Mouse (Mus musculus): ENCODE results near the gene Xylb.

DNA sequence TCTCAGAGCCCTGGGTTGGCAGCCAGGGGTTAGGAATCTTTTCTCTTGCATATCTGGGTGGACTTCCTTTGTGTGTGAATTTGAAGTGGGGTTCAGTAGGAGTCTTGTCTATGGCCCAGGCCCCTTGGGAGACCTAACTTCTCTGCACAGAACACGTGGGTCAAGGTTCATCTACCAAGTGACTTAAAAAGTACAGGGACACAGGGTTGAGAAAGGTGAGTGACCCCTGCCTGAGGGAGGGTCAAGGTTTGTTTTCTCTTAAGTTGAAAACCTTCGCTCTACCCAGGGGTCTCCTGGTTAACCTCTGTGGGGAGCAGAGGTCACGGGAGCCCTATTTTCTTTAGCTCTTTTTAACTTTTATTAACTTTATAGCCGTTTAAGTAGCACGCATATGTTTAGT is 52.7 kb downstream of the Xylb start:
- TF ChIP-seq POLR2A (IDR thresholded peaks at IDR 0.05; ENCODE audit: extremely low read depth, insufficient read depth, low read length) (no peak), CTCF (IDR thresholded peaks at IDR 0.05; ENCODE audit: low read depth, low read length) (no peak)

Measured in liver, adult 2 months (tissue).